Mouse (Mus musculus): Measurements from ENCODE around the gene Terb2. TPM values are rescaled to one million over a fixed set of nuclear protein-coding genes. Genes with fewer than 3 reads are reported as not detected.

Terb2 gene
- polyA plus RNA-seq, 1 experiment from 2014 or later, result not detected

DNA sequence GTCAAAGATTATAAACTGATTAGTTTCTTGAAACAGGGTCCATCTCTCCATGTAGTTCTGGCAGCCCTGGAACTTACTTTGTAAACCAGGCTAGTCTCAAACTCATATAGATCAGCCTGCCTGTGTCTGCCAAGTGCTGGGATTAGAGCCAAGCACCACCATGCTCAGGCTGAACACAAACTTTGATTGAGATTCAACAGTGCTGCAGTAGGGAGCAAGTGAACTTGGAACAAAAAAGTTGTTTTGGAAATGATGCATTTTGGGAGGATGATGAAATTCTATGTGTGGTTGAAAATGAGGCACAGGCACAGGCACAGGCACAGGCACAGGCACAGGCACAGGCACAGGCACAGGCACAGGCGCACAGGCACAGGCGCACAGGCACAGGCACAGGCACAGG, 13.9 kb upstream of the Terb2 start:
- ATAC-seq (ENCODE audit: low read depth), result peak; percentile 51; the same call in 1 of the 2 replicates
- H3K36me3 ChIP-seq (ENCODE audit: control insufficient read depth, insufficient read depth, low read length), result no peaks in the 10 kb centered on the region
- no peak overlapping the region for H3K4me3 ChIP-seq (ENCODE audit: low read length)
- no peaks in the 10 kb centered on the region for H3K27me3 ChIP-seq (ENCODE audit: control insufficient read depth, insufficient read depth, low read depth, low read length)
- WGBS, result 90% methylated on average over 2 of the region's 2 CpGs
- no peaks in the 10 kb centered on the region for H3K4me1 ChIP-seq (replicated peaks; ENCODE audit: control insufficient read depth, insufficient read depth, low read length)
- H3K9ac ChIP-seq (ENCODE audit: low read length), result no peak overlapping the region
- no peak overlapping the region for H3K4me2 ChIP-seq (ENCODE audit: low read depth, low read length)
- H3K9me3 ChIP-seq (ENCODE audit: control insufficient read depth, low read length), result no peaks in the 10 kb centered on the region
- H3K27ac ChIP-seq (ENCODE audit: low read length), result no peak overlapping the region

DNA sequence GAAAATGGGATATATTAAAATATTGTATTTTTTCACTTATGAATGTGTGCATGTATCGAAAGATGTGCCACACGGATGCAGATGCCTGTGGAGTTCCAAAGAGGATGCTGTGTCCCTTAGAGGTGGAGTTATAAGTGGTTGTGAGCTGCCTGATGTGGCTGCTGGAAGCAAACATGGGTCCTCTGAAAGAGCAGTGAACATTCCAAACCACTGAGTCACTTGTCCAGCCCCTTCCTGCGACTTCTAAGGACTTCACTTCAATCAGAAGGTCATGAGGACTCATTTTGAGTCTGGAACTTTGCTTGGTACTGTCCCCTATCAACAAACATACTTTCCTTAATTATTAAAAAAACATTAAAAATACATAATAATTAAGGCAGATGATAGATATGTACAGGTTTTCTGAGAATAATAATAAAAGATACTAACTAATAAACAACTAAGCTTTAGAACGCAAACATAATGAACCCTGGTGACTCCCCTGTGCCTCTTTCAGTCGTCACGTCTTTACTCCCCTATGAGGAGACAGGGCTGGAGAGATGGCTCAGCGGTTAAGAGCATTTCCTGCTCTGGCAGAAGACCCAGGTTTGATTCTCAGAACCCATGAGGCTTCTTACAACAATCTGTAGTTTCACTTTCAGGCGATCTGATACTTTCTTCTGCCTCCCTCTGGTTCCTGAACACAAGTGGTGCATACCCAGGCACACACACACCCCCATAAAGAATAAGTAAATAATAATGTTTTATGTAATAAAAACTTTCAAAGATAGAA, 5.8 kb upstream of the Terb2 start:
- 61% methylated on average over 8 of the region's 8 CpGs for WGBS
- H3K4me2 ChIP-seq (ENCODE audit: low read depth, low read length), result no peak overlapping the region
- H3K36me3 ChIP-seq (ENCODE audit: control insufficient read depth, insufficient read depth, low read length), result no peaks in the 10 kb centered on the region
- no peaks in the 10 kb centered on the region for H3K4me1 ChIP-seq (replicated peaks; ENCODE audit: control insufficient read depth, insufficient read depth, low read length)
- no peak overlapping the region for H3K27ac ChIP-seq (ENCODE audit: low read length)
- H3K27me3 ChIP-seq (ENCODE audit: control insufficient read depth, insufficient read depth, low read depth, low read length), result no peaks in the 10 kb centered on the region
- no peak overlapping the region for H3K9ac ChIP-seq (ENCODE audit: low read length)
- H3K4me3 ChIP-seq (ENCODE audit: low read length), result no peak overlapping the region
- ATAC-seq (ENCODE audit: low read depth), result no peak
- H3K9me3 ChIP-seq (ENCODE audit: control insufficient read depth, low read length), result no peaks in the 10 kb centered on the region

- ATAC-seq (ENCODE audit: low read depth), result no peak
- no peaks in the 10 kb centered on the region for H3K36me3 ChIP-seq (ENCODE audit: control insufficient read depth, insufficient read depth, low read length)
- no peak overlapping the region for H3K9ac ChIP-seq (ENCODE audit: low read length)
- H3K27ac ChIP-seq (ENCODE audit: low read length), result no peak overlapping the region
- 69% methylated on average over 4 of the region's 4 CpGs for WGBS
- no peaks in the 10 kb centered on the region for H3K9me3 ChIP-seq (ENCODE audit: control insufficient read depth, low read length)
- no peak overlapping the region for H3K4me2 ChIP-seq (ENCODE audit: low read depth, low read length)
- H3K27me3 ChIP-seq (ENCODE audit: control insufficient read depth, insufficient read depth, low read depth, low read length), result no peaks in the 10 kb centered on the region
- H3K4me1 ChIP-seq (replicated peaks; ENCODE audit: control insufficient read depth, insufficient read depth, low read length), result no peaks in the 10 kb centered on the region
- H3K4me3 ChIP-seq (ENCODE audit: low read length), result no peak overlapping the region
These were observed 986 bp upstream of the Terb2 start for GRCm38 (mm10) chr2:122185086-122185485.

- Histone ChIP-seq H3K4me1 (replicated peaks; ENCODE audit: control insufficient read depth, insufficient read depth, low read length) (no peaks in the 10 kb centered on the region), H3K4me3 (ENCODE audit: low read length) (no peak overlapping the region), H3K9me3 (ENCODE audit: control insufficient read depth, low read length) (no peaks in the 10 kb centered on the region), H3K36me3 (ENCODE audit: control insufficient read depth, insufficient read depth, low read length) (no peaks in the 10 kb centered on the region), H3K27ac (ENCODE audit: low read length) (no peak overlapping the region), H3K4me2 (ENCODE audit: low read depth, low read length) (no peak overlapping the region), H3K9ac (ENCODE audit: low read length) (no peak overlapping the region), H3K27me3 (ENCODE audit: control insufficient read depth, insufficient read depth, low read depth, low read length) (no peaks in the 10 kb centered on the region)
- WGBS, result 95% methylated on average over 3 of the region's 3 CpGs
- ATAC-seq (ENCODE audit: low read depth), result no peak
These were observed 679 bp downstream of the Terb2 start for GRCm38 (mm10) chr2:122186751-122187150.

DNA sequence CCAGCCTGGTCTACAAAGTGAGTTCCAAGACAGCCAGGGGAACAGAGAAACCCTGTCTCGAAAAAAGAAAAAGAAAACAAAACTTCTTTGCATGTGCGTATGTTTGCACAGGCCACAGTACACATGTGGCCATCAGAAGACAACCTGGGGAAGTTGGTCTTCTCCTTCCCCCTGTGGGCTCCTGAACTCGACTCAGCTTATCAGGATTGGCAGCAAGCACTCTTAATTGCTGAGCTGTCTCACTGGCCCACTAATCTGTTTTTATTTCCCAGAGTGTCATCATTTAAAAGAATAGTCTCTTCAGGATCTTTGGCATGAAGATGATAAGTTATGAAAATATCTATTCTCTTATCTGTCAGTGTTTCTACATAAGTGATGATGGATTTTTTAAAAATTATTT, 5.8 kb downstream of the Terb2 start:
- no peak for ATAC-seq (ENCODE audit: low read depth)
- Histone ChIP-seq H3K4me2 (ENCODE audit: low read depth, low read length) (no peak overlapping the region), H3K4me1 (replicated peaks; ENCODE audit: control insufficient read depth, insufficient read depth, low read length) (no peaks in the 10 kb centered on the region), H3K9me3 (ENCODE audit: control insufficient read depth, low read length) (no peaks in the 10 kb centered on the region), H3K9ac (ENCODE audit: low read length) (no peak overlapping the region), H3K27me3 (ENCODE audit: control insufficient read depth, insufficient read depth, low read depth, low read length) (no peaks in the 10 kb centered on the region), H3K36me3 (ENCODE audit: control insufficient read depth, insufficient read depth, low read length) (no peaks in the 10 kb centered on the region), H3K27ac (ENCODE audit: low read length) (no peak overlapping the region), H3K4me3 (ENCODE audit: low read length) (no peak overlapping the region)
- 65% methylated on average over 3 of the region's 3 CpGs for WGBS

DNA sequence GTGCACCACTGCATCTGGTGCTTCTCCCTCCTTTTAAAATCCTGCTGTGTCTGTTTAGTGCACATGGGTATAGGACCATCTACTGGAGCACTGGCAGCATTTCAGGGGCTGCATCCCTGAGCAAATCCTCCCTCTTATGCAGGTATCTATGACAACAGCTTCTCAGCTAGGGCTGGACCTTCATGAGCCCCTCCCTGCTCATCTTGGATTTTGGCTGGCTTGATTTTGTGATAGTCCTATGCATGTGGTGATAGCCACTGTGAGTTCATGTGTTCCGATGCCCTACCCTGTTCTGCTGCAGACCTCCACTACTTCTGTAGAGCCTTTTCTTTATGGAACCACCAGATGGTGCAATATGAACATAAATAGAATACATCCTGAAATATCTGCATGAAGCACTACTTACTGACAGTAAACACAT, 8.4 kb downstream of the Terb2 start:
- 60% methylated on average over 1 of the region's 1 CpGs for WGBS
- no peaks in the 10 kb centered on the region for H3K4me1 ChIP-seq (replicated peaks; ENCODE audit: control insufficient read depth, insufficient read depth, low read length)

GRCm38 (mm10) chr2:122201501-122201900, 15.4 kb downstream of the Terb2 start:
- peak; percentile 54 for ATAC-seq (ENCODE audit: low read depth)
- no peak overlapping the region for H3K4me2 ChIP-seq (ENCODE audit: low read depth, low read length)
- WGBS, result 39% methylated on average over 1 of the region's 1 CpGs
- no peaks in the 10 kb centered on the region for H3K36me3 ChIP-seq (ENCODE audit: control insufficient read depth, insufficient read depth, low read length)
- no peaks in the 10 kb centered on the region for H3K27me3 ChIP-seq (ENCODE audit: control insufficient read depth, insufficient read depth, low read depth, low read length)
- H3K27ac ChIP-seq (ENCODE audit: low read length), result no peak overlapping the region
- no peaks in the 10 kb centered on the region for H3K4me1 ChIP-seq (replicated peaks; ENCODE audit: control insufficient read depth, insufficient read depth, low read length)
- no peak overlapping the region for H3K9ac ChIP-seq (ENCODE audit: low read length)
- no peaks in the 10 kb centered on the region for H3K9me3 ChIP-seq (ENCODE audit: control insufficient read depth, low read length)
- no peak overlapping the region for H3K4me3 ChIP-seq (ENCODE audit: low read length)

More for the DNA sequence above, 8.4 kb downstream of the Terb2 start:
- ATAC-seq (ENCODE audit: low read depth), result no peak
- Histone ChIP-seq H3K36me3 (ENCODE audit: control insufficient read depth, insufficient read depth, low read length) (no peaks in the 10 kb centered on the region), H3K4me2 (ENCODE audit: low read depth, low read length) (no peak overlapping the region), H3K4me3 (ENCODE audit: low read length) (no peak overlapping the region), H3K9ac (ENCODE audit: low read length) (no peak overlapping the region), H3K27ac (ENCODE audit: low read length) (no peak overlapping the region), H3K9me3 (ENCODE audit: control insufficient read depth, low read length) (no peaks in the 10 kb centered on the region), H3K27me3 (ENCODE audit: control insufficient read depth, insufficient read depth, low read depth, low read length) (no peaks in the 10 kb centered on the region)

- 42% methylated on average over 2 of the region's 2 CpGs for WGBS
- Histone ChIP-seq H3K4me1 (replicated peaks; ENCODE audit: control insufficient read depth, insufficient read depth, low read length) (no peaks in the 10 kb centered on the region), H3K9me3 (ENCODE audit: control insufficient read depth, low read length) (no peaks in the 10 kb centered on the region), H3K4me2 (ENCODE audit: low read depth, low read length) (no peak overlapping the region), H3K4me3 (ENCODE audit: low read length) (no peak overlapping the region), H3K9ac (ENCODE audit: low read length) (no peak overlapping the region), H3K27ac (ENCODE audit: low read length) (no peak overlapping the region), H3K36me3 (ENCODE audit: control insufficient read depth, insufficient read depth, low read length) (no peaks in the 10 kb centered on the region), H3K27me3 (ENCODE audit: control insufficient read depth, insufficient read depth, low read depth, low read length) (no peaks in the 10 kb centered on the region)
- ATAC-seq (ENCODE audit: low read depth), result no peak
These were observed 20.5 kb downstream of the Terb2 start for GRCm38 (mm10) chr2:122206440-122207107.

- Histone ChIP-seq H3K4me2 (ENCODE audit: low read depth, low read length) (no peak overlapping the region), H3K9me3 (ENCODE audit: control insufficient read depth, low read length) (no peaks in the 10 kb centered on the region), H3K4me1 (replicated peaks; ENCODE audit: control insufficient read depth, insufficient read depth, low read length) (no peaks in the 10 kb centered on the region), H3K36me3 (ENCODE audit: control insufficient read depth, insufficient read depth, low read length) (no peaks in the 10 kb centered on the region), H3K9ac (ENCODE audit: low read length) (no peak overlapping the region), H3K27ac (ENCODE audit: low read length) (no peak overlapping the region), H3K4me3 (ENCODE audit: low read length) (no peak overlapping the region), H3K27me3 (ENCODE audit: control insufficient read depth, insufficient read depth, low read depth, low read length) (no peaks in the 10 kb centered on the region)
- 61% methylated on average over 3 of the region's 3 CpGs for WGBS
- ATAC-seq (ENCODE audit: low read depth), result peak; percentile 68; the same call in 1 of the 2 replicates
These were observed 24.6 kb downstream of the Terb2 start for GRCm38 (mm10) chr2:122210534-122211228.
